Mouse (Mus musculus) CH12F3 (cell line): ENCODE measurements around the gene 1700088E04Rik.

Experiments
- in situ Hi-C: fragments of 300-500 bp; cut with MboI; formaldehyde crosslinking; loops from 2 replicates; pipeline ENCODE4 v1.14.3; 2020; ENCODE audit warnings: low sequenced_read_pairs

The 1700088E04Rik gene

GRCm38 (mm10) chr15:79101531-79101930 lies 39.5 kb downstream of the 1700088E04Rik start:
- in situ Hi-C loops, result no loop called here

- in situ Hi-C loops, result no loop called here
These were observed 40.7 kb downstream of the 1700088E04Rik start for GRCm38 (mm10) chr15:79100391-79100790.

- in situ Hi-C loops, result no loop called here
These were observed 41.6 kb downstream of the 1700088E04Rik start for GRCm38 (mm10) chr15:79099456-79099855.

- in situ Hi-C loops, result no loop called here
These were observed 42.2 kb downstream of the 1700088E04Rik start for GRCm38 (mm10) chr15:79098868-79099267.

- in situ Hi-C loops, result no loop called here
These were observed 42.8 kb downstream of the 1700088E04Rik start for GRCm38 (mm10) chr15:79098220-79098619.

- in situ Hi-C loops, result no loop called here
These were observed 43.4 kb downstream of the 1700088E04Rik start for GRCm38 (mm10) chr15:79097611-79098025.

GRCm38 (mm10) chr15:79097135-79097534 lies 43.9 kb downstream of the 1700088E04Rik start:
- in situ Hi-C loops, result no loop called here

- in situ Hi-C loops, result no loop called here
These were observed 44.5 kb downstream of the 1700088E04Rik start for GRCm38 (mm10) chr15:79096556-79096955.

GRCm38 (mm10) chr15:79095483-79095882 lies 45.6 kb downstream of the 1700088E04Rik start:
- in situ Hi-C loops, result no loop called here

- in situ Hi-C loops, result no loop called here
These were observed 47.8 kb downstream of the 1700088E04Rik start for GRCm38 (mm10) chr15:79093083-79093839.

- in situ Hi-C loops, result no loop called here
These were observed 48.8 kb downstream of the 1700088E04Rik start for GRCm38 (mm10) chr15:79092284-79092683.

- in situ Hi-C loops, result no loop called here
These were observed 61.5 kb downstream of the 1700088E04Rik start for GRCm38 (mm10) chr15:79079567-79079966.
